ENCODE assay signal across 15 mouse cellular contexts in genomic region chr4:83436375-83436774, GRCm38 (mm10).
"Had no signal": no experiment of that assay in that cellular context is flagged by ENCODE, and none has a peak within 500 bp of the region (broad histone marks: within the 10 kb centered on the region; RNA-seq: fewer than 3 reads in every experiment).

No protein-coding gene starts in this region.

- DNase-seq: kidney, adult 2 months; kidney, postnatal 36 days; layer of hippocampus, postnatal 36 days; left cerebral cortex, postnatal 4 days; liver, embryonic 13.5 days; lung, adult 2 months; lung, postnatal 14 days; lung, postnatal 4 days; midbrain, embryonic 14.5 days; right cerebral cortex, postnatal 25 days; thymus, adult 18-20 months; thymus, postnatal 36 days had no signal

- H3K4me3 ChIP-seq: limb, embryonic 12.5 days; limb, embryonic 15.5 days; liver, embryonic 13.5 days had no signal

- H3K27ac ChIP-seq: kidney, postnatal 0 days; limb, embryonic 12.5 days; limb, embryonic 15.5 days; liver, embryonic 13.5 days had no signal
